Mouse (Mus musculus) forebrain, embryonic 16.5 days (tissue): ENCODE measurements around the gene Gm37240. TPM values are rescaled to one million over a fixed set of nuclear protein-coding genes. Genes with fewer than 3 reads are reported as not detected.

ENCODE experiments used
- ATAC-seq: fragments of 200-750 bp; cut with Nextera tagmentation; 2 replicates; pipeline ENCODE4 v1.8.0; 2017; ENCODE audit warnings: mild to moderate bottlenecking, moderate library complexity
- H3K27ac ChIP-seq: fragments of 300-500 bp; sonication (generic); 2 replicates; pipeline ENCODE4 v1.5.1; 2014; ENCODE audit warnings: low read length, control low read depth
- H3K27me3 ChIP-seq: fragments of 300-500 bp; sonication (generic); replicated peaks from 2 replicates; pipeline ENCODE4 v1.6.1; 2014; ENCODE audit warnings: low read length; ENCODE audit not compliant: control insufficient read depth, insufficient read depth
- H3K36me3 ChIP-seq: fragments of 300-500 bp; sonication (generic); 2 replicates; pipeline ENCODE4 v1.6.1; 2014; ENCODE audit not compliant: control insufficient read depth, insufficient read depth
- H3K4me1 ChIP-seq: fragments of 300-500 bp; sonication (generic); replicated peaks from 2 replicates; pipeline ENCODE4 v1.6.1; 2014; ENCODE audit warnings: low read length; ENCODE audit not compliant: control insufficient read depth, insufficient read depth
- H3K4me2 ChIP-seq: fragments of 300-500 bp; sonication (generic); 2 replicates; pipeline ENCODE4 v1.6.1; 2014; ENCODE audit warnings: mild to moderate bottlenecking, low read length, control low read depth
- H3K4me3 ChIP-seq: fragments of 300-500 bp; sonication (generic); replicated peaks from 2 replicates; pipeline ENCODE4 v1.5.1; 2014; ENCODE audit warnings: mild to moderate bottlenecking, low read length, control low read depth
- H3K9ac ChIP-seq: fragments of 300-500 bp; sonication (generic); replicated peaks from 2 replicates; pipeline ENCODE4 v1.6.1; 2014; ENCODE audit warnings: low read depth, low read length, control low read depth
- H3K9me3 ChIP-seq: fragments of 300-500 bp; sonication (generic); 2 replicates; pipeline ENCODE4 v1.6.1; 2016; ENCODE audit warnings: low read length; ENCODE audit not compliant: control insufficient read depth
- WGBS: fragments of 180-500 bp; shearing (Covaris S2); extraction: QIAGEN DNeasy Blood & Tissue Kit; methylation state at CpG from one replicate; pipeline ENCODE4 v1.1.7; 2014; 5-methylcytosine and 5-hydroxymethylcytosine counted together
- polyA plus RNA-seq: library from polyadenylated mRNA; unstranded; fragments of >200 nt; fragmentation: Nextera tagmentation; extraction: Ambion mirVana; gene quantifications from 2 replicates; pipeline ENCODE4 v1.2.1, GENCODE M21; 2015

Gene Gm37240
- polyA plus RNA-seq, 1 experiment from 2014 or later, result 1.6 TPM

GRCm38 (mm10) chr3:84474981-84475775 is 1412.1 kb downstream of the Gm37240 start:
- Histone ChIP-seq H3K27ac (no peak overlapping the region), H3K4me1 (peaks cover 16% of the 10 kb centered on the region), H3K27me3 (peaks cover 21% of the 10 kb centered on the region), H3K9ac (no peak overlapping the region), H3K9me3 (no peaks in the 10 kb centered on the region), H3K36me3 (no peaks in the 10 kb centered on the region), H3K4me3 (no peak overlapping the region), H3K4me2 (no peak overlapping the region)
- WGBS, result 89% methylated on average over 12 of the region's 12 CpGs
- no peak for ATAC-seq

- Histone ChIP-seq H3K27me3 (peaks cover 17% of the 10 kb centered on the region), H3K9ac (no peak overlapping the region), H3K4me3 (no peak overlapping the region), H3K27ac (no peak overlapping the region), H3K36me3 (no peaks in the 10 kb centered on the region), H3K4me2 (no peak overlapping the region), H3K9me3 (no peaks in the 10 kb centered on the region), H3K4me1 (peaks cover 9% of the 10 kb centered on the region)
- 88% methylated on average over 6 of the region's 6 CpGs for WGBS
- no peak for ATAC-seq
Observed at GRCm38 (mm10) chr3:84474398-84474797, 1412.9 kb downstream of the Gm37240 start.

GRCm38 (mm10) chr3:84472955-84473354 is 1414.4 kb downstream of the Gm37240 start:
- H3K4me1 ChIP-seq, result no peaks in the 10 kb centered on the region
- 69% methylated on average over 5 of the region's 5 CpGs for WGBS
- H3K36me3 ChIP-seq, result no peaks in the 10 kb centered on the region
- ATAC-seq, result no peak
- no peak overlapping the region for H3K9ac ChIP-seq
- no peak overlapping the region for H3K4me3 ChIP-seq
- H3K27ac ChIP-seq, result no peak overlapping the region
- no peaks in the 10 kb centered on the region for H3K9me3 ChIP-seq
- H3K4me2 ChIP-seq, result no peak overlapping the region
- H3K27me3 ChIP-seq, result peaks cover 10% of the 10 kb centered on the region

GRCm38 (mm10) chr3:84472527-84472926 is 1414.8 kb downstream of the Gm37240 start:
- 49% methylated on average over 3 of the region's 3 CpGs for WGBS
- H3K27ac ChIP-seq, result no peak overlapping the region

GRCm38 (mm10) chr3:84471146-84471545 is 1416.2 kb downstream of the Gm37240 start:
- Histone ChIP-seq H3K4me2 (no peak overlapping the region), H3K4me3 (no peak overlapping the region), H3K9me3 (no peaks in the 10 kb centered on the region), H3K4me1 (no peaks in the 10 kb centered on the region), H3K27ac (no peak overlapping the region), H3K36me3 (no peaks in the 10 kb centered on the region), H3K27me3 (no peaks in the 10 kb centered on the region), H3K9ac (no peak overlapping the region)
- no peak for ATAC-seq
- WGBS, result 96% methylated on average over 4 of the region's 4 CpGs

More at GRCm38 (mm10) chr3:84472527-84472926, 1414.8 kb downstream of the Gm37240 start:
- Histone ChIP-seq H3K27me3 (0 out of 2 replicates have a peak, but pooled peaks cover 6% of the 10 kb centered on the region), H3K4me3 (no peak overlapping the region), H3K9ac (no peak overlapping the region), H3K4me1 (no peaks in the 10 kb centered on the region), H3K36me3 (no peaks in the 10 kb centered on the region), H3K4me2 (no peak overlapping the region), H3K9me3 (no peaks in the 10 kb centered on the region)
- no peak for ATAC-seq

GRCm38 (mm10) chr3:84468111-84468453 is 1419.2 kb downstream of the Gm37240 start:
- 40% methylated on average over 4 of the region's 4 CpGs for WGBS

GRCm38 (mm10) chr3:84467419-84468110 is 1419.8 kb downstream of the Gm37240 start:
- Histone ChIP-seq H3K4me1 (no peaks in the 10 kb centered on the region), H3K27ac (no peak overlapping the region), H3K9ac (no peak overlapping the region), H3K36me3 (no peaks in the 10 kb centered on the region), H3K4me2 (no peak overlapping the region), H3K27me3 (no peaks in the 10 kb centered on the region), H3K4me3 (no peak overlapping the region), H3K9me3 (no peaks in the 10 kb centered on the region)
- WGBS, result 54% methylated on average over 10 of the region's 10 CpGs
- no peak for ATAC-seq

More at GRCm38 (mm10) chr3:84468111-84468453, 1419.2 kb downstream of the Gm37240 start:
- no peaks in the 10 kb centered on the region for H3K9me3 ChIP-seq
- H3K9ac ChIP-seq, result no peak overlapping the region
- H3K4me1 ChIP-seq, result no peaks in the 10 kb centered on the region
- H3K36me3 ChIP-seq, result no peaks in the 10 kb centered on the region
- ATAC-seq, result no peak
- H3K4me3 ChIP-seq, result no peak overlapping the region
- H3K27me3 ChIP-seq, result no peaks in the 10 kb centered on the region
- no peak overlapping the region for H3K4me2 ChIP-seq
- H3K27ac ChIP-seq, result no peak overlapping the region

- no peak overlapping the region for H3K4me3 ChIP-seq
- H3K9me3 ChIP-seq, result no peaks in the 10 kb centered on the region
- no peaks in the 10 kb centered on the region for H3K4me1 ChIP-seq
- no peaks in the 10 kb centered on the region for H3K27me3 ChIP-seq
- no peaks in the 10 kb centered on the region for H3K36me3 ChIP-seq
- H3K27ac ChIP-seq, result no peak overlapping the region
- WGBS, result 87% methylated on average over 6 of the region's 6 CpGs
- no peak overlapping the region for H3K9ac ChIP-seq
- no peak overlapping the region for H3K4me2 ChIP-seq
- ATAC-seq, result no peak
Observed at GRCm38 (mm10) chr3:84465822-84466500, 1421.4 kb downstream of the Gm37240 start.

- 51% methylated on average over 4 of the region's 4 CpGs for WGBS
- Histone ChIP-seq H3K27ac (no peak overlapping the region), H3K9me3 (no peaks in the 10 kb centered on the region), H3K27me3 (no peaks in the 10 kb centered on the region), H3K9ac (no peak overlapping the region), H3K4me2 (no peak overlapping the region), H3K4me1 (no peaks in the 10 kb centered on the region), H3K4me3 (no peak overlapping the region), H3K36me3 (no peaks in the 10 kb centered on the region)
- ATAC-seq, result no peak
Observed at GRCm38 (mm10) chr3:84461687-84462086, 1425.6 kb downstream of the Gm37240 start.
